Mouse (Mus musculus) neutrophil, adult 5-6 weeks (primary cell): Measurements from ENCODE around the gene 4930535I16Rik. TPM values are rescaled to one million over a fixed set of nuclear protein-coding genes. Genes with fewer than 3 reads are reported as not detected.
A peak's percentile ranks its signal among the peaks of the same experiment; 100 is the strongest.

Source experiments
- ATAC-seq: fragments of 151-379, 151-347 bp; 2 replicates; pipeline ENCODE4 v1.8.0; 2017; ENCODE audit warnings: mild to moderate bottlenecking, moderate TSS enrichment; ENCODE audit not compliant: insufficient number of reproducible peaks, poor library complexity, low FRiP score, severe bottlenecking; ENCODE audit errors: extremely low read depth
- total RNA-seq: library from RNA; stranded (forward); fragments of 200-1000 nt; gene quantifications from 2 replicates; pipeline ENCODE4 v1.2.3, GENCODE M21; 2017

4930535I16Rik gene
- total RNA-seq, 1 experiment from 2014 or later, result not detected

GRCm38 (mm10) chr4:123912431-123912830 is 5.4 kb downstream of the 4930535I16Rik start:
- ATAC-seq, result no peak

- ATAC-seq, result no peak
These were observed 6.3 kb downstream of the 4930535I16Rik start for GRCm38 (mm10) chr4:123911503-123911902.

- ATAC-seq, result no peak
These were observed 12.6 kb downstream of the 4930535I16Rik start for GRCm38 (mm10) chr4:123905126-123905668.

- ATAC-seq, result peak; percentile 99
These were observed 13.3 kb downstream of the 4930535I16Rik start, which contains the start of gene Mycbp for GRCm38 (mm10) chr4:123904333-123905125. TSS of gene Mycbp (plus strand) at chr4:123904832.

GRCm38 (mm10) chr4:123903432-123903831 is 14.4 kb downstream of the 4930535I16Rik start:
- ATAC-seq, result no peak

- ATAC-seq, result peak; percentile 58; the same call in 1 of the 2 replicates
These were observed 19.1 kb downstream of the 4930535I16Rik start for GRCm38 (mm10) chr4:123898696-123899095.

- ATAC-seq, result no peak
These were observed 23.5 kb downstream of the 4930535I16Rik start for GRCm38 (mm10) chr4:123894295-123894694.

GRCm38 (mm10) chr4:123893726-123894125 is 24.1 kb downstream of the 4930535I16Rik start:
- no peak for ATAC-seq

Other genes with a start within 250 kb of the 4930535I16Rik start
- gene Macf1, start 233.7 kb downstream of the 4930535I16Rik start, total RNA-seq, result 803 and 821 TPM in 2 replicates
- 44.3 and 54.3 TPM in 2 replicates for gene Ndufs5, start 199.8 kb downstream of the 4930535I16Rik start, total RNA-seq
- gene Akirin1, start 167.7 kb downstream of the 4930535I16Rik start, total RNA-seq, result 72.3 and 78.8 TPM in 2 replicates
- 0.74 TPM in 1 of 2 replicates, not detected in the other for gene Rhbdl2, start 130.1 kb downstream of the 4930535I16Rik start, total RNA-seq
- gene 4933427I04Rik, start 58.3 kb downstream of the 4930535I16Rik start, total RNA-seq, result not detected in 2 replicates
- gene Mycbp, start 13.2 kb downstream of the 4930535I16Rik start, total RNA-seq, result 17.6 and 24.4 TPM in 2 replicates
- 36.7 and 39.6 TPM in 2 replicates for gene Rragc, start 576 bp downstream of the 4930535I16Rik start, total RNA-seq